Mouse (Mus musculus) C2C12 (cell line): ENCODE results near the gene Sypl2.

ENCODE experiments used
- CTCF ChIP-seq: IDR thresholded peaks from one replicate; pipeline ENCODE4 v1.5.1; 2011; ENCODE audit not compliant: control insufficient read depth, insufficient read depth, insufficient read length
- MAX ChIP-seq: IDR thresholded peaks from one replicate; pipeline ENCODE4 v1.6.1; 2011; ENCODE audit warnings: mild to moderate bottlenecking, control low read depth
- USF1 ChIP-seq: IDR thresholded peaks from one replicate; pipeline ENCODE4 v1.6.1; 2011; ENCODE audit warnings: low read depth, mild to moderate bottlenecking, control low read depth, moderate library complexity

- TF ChIP-seq CTCF (no peak), USF1 (no peak), MAX (no peak)
Observed at GRCm38 (mm10) chr3:108180514-108180913, 45.9 kb downstream of the Sypl2 start.
